Mouse (Mus musculus) ES-Bruce4 (cell line): ENCODE data around the gene Gm11168. TPM values are rescaled to one million over a fixed set of nuclear protein-coding genes. Genes with fewer than 3 reads are reported as not detected.
"Not testable (repeated sequence)": the region's sequence is repeated elsewhere in the genome, so short reads cannot be mapped to it uniquely, and the experiment has no call there.

ENCODE experiments used
- H3K27ac ChIP-seq: 2 replicates; pipeline ENCODE4 v1.5.1; 2012; ENCODE audit warnings: low read length, inconsistent platforms; ENCODE audit not compliant: insufficient read depth
- H3K27me3 ChIP-seq: 2 replicates; pipeline ENCODE4 v1.6.1; 2012; ENCODE audit warnings: mild to moderate bottlenecking, low read length, inconsistent platforms; ENCODE audit not compliant: control insufficient read depth, poor library complexity, insufficient read depth, severe bottlenecking
- H3K36me3 ChIP-seq: 2 replicates; pipeline ENCODE4 v1.6.1; 2012; ENCODE audit warnings: inconsistent platforms, mild to moderate bottlenecking, low read length, moderate library complexity; ENCODE audit not compliant: control insufficient read depth, poor library complexity, insufficient read depth, severe bottlenecking
- H3K4me1 ChIP-seq: one replicate; pipeline ENCODE4 v1.8.1; 2011; ENCODE audit warnings: low read length; ENCODE audit not compliant: control insufficient read depth, insufficient read depth
- H3K4me3 ChIP-seq: 2 replicates; pipeline ENCODE4 v1.5.1; 2011; ENCODE audit warnings: low read depth, mild to moderate bottlenecking, low read length
- H3K9ac ChIP-seq: 2 replicates; pipeline ENCODE4 v1.6.1; 2012; ENCODE audit warnings: low read depth, mild to moderate bottlenecking, inconsistent platforms; ENCODE audit not compliant: poor library complexity, severe bottlenecking
- H3K9me3 ChIP-seq: replicated peaks from 2 replicates; pipeline ENCODE4 v1.6.1; 2012; ENCODE audit warnings: mild to moderate bottlenecking, low read length, inconsistent platforms; ENCODE audit not compliant: control insufficient read depth, poor library complexity, insufficient read depth, severe bottlenecking
- polyA plus RNA-seq: library from polyadenylated mRNA; stranded (reverse); fragments of >200 nt; gene quantifications from 2 replicates; pipeline ENCODE4 v1.2.4, GENCODE M21; 2011; ENCODE audit warnings: low read depth; ENCODE audit not compliant: missing spikeins, insufficient read depth, insufficient read length

Gm11168 gene
- polyA plus RNA-seq, 1 experiment, result 8.3 TPM

DNA sequence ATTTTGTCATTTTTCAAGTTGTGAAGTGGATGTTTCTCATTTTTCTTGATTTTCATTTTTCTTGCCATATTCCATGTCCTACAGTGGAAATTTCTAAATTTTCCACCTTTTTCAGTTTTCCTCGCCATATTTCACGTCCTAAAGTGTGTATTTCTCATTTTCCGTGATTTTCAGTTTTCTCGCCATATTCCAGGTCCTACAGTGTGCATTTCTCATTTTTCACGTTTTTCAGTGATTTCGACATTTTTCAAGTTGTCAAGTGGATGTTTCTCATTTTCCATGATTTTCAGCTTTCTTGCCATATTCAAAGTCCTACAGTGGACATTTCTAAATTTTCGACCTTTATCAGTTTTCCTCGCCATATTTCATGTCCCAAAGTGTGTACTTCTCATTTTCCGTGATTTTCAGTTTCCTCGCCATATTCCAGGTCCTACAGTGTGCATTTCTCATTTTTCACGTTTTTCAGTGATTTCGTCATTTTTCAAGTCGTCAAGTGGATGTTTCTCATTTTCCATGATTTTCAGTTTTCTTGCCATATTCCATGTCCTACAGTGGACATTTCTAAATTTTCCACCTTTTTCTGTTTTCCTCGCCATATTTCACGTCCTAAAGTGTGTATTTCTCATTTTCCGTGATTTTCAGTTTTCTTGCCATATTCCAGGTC lies 21.0 kb downstream of the Gm11168 start:
- not testable (repeated sequence) for H3K4me1 ChIP-seq, H3K36me3 ChIP-seq, H3K9ac ChIP-seq, H3K27ac ChIP-seq, H3K9me3 ChIP-seq, H3K27me3 ChIP-seq, H3K4me3 ChIP-seq

DNA sequence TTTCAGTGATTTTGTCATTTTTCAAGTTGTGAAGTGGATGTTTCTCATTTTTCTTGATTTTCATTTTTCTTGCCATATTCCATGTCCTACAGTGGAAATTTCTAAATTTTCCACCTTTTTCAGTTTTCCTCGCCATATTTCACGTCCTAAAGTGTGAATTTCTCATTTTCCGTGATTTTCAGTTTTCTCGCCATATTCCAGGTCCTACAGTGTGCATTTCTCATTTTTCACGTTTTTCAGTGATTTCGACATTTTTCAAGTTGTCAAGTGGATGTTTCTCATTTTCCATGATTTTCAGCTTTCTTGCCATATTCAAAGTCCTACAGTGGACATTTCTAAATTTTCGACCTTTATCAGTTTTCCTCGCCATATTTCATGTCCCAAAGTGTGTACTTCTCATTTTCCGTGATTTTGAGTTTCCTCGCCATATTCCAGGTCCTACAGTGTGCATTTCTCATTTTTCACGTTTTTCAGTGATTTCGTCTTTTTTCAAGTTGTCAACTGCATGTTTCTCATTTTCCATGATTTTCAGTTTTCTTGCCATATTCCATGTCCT lies 21.8 kb downstream of the Gm11168 start, which contains the start of gene Gm10717:
Gene Gm10717, plus strand, starts transcription at position 506 of the 556 bp plus-strand sequence.
- not testable (repeated sequence) for H3K36me3 ChIP-seq, H3K27me3 ChIP-seq, H3K4me1 ChIP-seq, H3K27ac ChIP-seq, H3K9me3 ChIP-seq, H3K9ac ChIP-seq, H3K4me3 ChIP-seq

DNA sequence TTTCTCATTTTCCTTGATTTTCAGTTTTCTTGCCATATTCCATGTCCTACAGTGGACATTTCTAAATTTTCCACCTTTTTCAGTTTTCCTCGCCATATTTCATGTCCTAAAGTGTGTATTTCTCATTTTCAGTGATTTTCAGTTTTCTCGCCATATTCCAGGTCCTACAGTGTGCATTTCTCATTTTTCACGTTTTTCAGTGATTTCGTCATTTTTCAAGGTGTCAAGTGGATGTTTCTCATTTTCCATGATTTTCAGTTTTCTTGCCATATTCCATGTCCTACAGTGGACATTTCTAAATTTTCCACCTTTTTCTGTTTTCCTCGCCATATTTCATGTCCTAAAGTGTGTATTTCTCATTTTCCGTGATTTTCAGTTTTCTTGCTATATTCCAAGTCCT lies 22.5 kb downstream of the Gm11168 start:
- H3K9me3 ChIP-seq, H3K4me1 ChIP-seq, H3K9ac ChIP-seq, H3K27me3 ChIP-seq, H3K27ac ChIP-seq, H3K36me3 ChIP-seq, H3K4me3 ChIP-seq: not testable (repeated sequence)

DNA sequence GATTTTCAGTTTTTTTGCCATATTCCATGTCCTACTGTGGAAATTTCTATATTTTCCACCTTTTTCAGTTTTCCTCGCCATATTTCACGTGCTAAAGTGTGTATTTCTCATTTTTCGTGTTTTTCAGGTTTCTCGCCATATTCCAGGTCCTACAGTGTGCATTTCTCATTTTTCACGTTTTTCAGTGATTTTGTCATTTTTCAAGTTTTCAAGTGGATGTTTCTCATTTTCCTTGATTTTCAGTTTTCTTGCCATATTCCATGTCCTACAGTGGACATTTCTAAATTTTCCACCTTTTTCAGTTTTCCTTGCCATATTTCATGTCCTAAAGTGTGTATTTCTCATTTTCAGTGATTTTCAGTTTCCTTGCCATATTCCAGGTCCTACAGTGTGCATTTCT lies 23.0 kb downstream of the Gm11168 start:
- H3K36me3 ChIP-seq, H3K9me3 ChIP-seq, H3K9ac ChIP-seq, H3K27ac ChIP-seq, H3K4me3 ChIP-seq, H3K27me3 ChIP-seq, H3K4me1 ChIP-seq: not testable (repeated sequence)

DNA sequence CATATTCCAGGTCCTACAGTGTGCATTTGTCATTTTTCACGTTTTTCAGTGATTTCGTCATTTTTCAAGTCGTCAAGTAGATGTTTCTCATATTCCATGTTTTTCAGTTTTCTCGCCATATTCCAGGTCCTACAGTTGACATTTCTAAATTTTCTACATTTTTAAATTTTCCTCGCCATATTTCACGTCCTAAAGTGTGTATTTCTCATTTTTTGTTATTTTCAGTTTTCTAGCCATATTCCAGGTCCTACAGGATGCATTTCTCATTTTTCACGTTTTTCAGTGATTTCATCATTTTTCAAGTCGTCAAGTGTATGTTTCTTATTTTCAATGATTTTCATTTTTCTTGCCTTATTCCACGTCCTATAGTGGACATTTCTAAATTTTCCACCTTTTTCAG lies 23.6 kb downstream of the Gm11168 start:
- not testable (repeated sequence) for H3K27ac ChIP-seq, H3K9ac ChIP-seq, H3K36me3 ChIP-seq, H3K9me3 ChIP-seq, H3K27me3 ChIP-seq, H3K4me3 ChIP-seq, H3K4me1 ChIP-seq

DNA sequence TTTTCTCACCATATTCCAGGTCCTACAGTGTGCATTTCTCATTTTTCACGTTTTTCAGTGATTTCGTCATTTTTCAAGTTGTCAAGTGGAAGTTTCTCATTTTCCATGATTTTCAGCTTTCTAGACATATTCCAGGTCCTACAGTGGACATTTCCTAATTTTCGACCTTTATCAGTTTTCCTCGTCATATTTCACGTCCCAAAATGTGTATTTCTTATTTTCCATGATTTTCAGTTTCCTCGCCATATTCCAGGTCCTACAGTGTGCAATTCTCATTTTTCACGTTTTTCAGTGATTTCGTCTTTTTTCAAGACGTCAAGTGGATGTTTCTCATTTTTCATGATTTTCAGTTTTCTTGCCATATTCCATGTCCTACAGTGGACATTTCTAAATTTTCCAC lies 24.1 kb downstream of the Gm11168 start:
- H3K27me3 ChIP-seq, H3K9ac ChIP-seq, H3K9me3 ChIP-seq, H3K4me1 ChIP-seq, H3K4me3 ChIP-seq, H3K27ac ChIP-seq, H3K36me3 ChIP-seq: not testable (repeated sequence)

DNA sequence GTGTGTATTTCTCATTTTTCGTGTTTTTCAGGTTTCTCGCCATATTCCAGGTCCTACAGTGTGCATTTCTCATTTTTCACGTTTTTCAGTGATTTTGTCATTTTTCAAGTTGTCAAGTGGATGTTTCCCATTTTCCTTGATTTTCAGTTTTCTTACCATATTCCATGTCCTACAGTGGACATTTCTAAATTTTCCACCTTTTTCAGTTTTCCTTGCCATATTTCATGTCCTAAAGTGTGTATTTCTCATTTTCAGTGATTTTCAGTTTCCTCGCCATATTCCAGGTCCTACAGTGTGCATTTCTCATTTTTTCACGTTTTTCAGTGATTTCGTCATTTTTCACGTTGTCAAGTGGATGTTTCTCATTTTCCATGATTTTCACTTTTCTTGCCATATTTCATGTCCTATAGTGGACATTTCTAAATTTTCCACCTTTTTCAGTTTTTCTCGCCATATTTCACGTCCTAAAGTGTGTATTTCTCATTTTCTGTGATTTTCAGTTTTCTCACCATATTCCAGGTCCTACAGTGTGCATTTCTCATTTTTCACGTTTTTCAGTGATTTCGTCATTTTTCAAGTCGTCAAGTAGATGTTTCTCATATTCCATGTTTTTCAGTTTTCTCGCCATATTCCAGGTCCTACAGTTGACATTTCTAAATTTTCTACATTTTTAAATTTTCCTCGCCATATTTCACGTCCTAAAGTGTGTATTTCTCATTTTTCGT lies 26.3 kb downstream of the Gm11168 start:
- H3K4me3 ChIP-seq, H3K9ac ChIP-seq, H3K36me3 ChIP-seq, H3K9me3 ChIP-seq, H3K4me1 ChIP-seq, H3K27ac ChIP-seq, H3K27me3 ChIP-seq: not testable (repeated sequence)

DNA sequence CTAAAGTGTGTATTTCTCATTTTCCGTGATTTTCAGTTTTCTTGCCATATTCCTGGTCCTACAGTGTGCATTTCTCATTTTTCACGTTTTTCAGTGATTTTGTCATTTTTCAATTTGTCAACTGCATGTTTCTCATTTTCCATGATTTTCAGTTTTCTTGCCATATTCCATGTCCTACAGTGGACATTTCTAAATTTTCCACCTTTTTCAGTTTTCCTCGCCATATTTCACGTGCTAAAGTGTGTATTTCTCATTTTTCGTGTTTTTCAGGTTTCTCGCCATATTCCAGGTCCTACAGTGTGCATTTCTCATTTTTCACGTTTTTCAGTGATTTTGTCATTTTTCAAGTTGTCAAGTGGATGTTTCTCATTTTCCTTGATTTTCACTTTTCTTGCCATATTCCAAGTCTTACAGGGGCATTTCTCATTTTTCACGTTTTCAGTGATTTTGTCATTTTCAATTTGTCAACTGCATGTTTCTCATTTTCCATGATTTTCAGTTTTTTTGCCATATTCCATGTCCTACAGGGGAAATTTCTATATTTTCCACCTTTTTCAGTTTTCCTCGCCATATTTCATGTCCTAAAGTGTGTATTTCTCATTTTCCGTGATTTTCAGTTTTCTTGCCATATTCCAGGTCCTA lies 27.7 kb downstream of the Gm11168 start:
- H3K36me3 ChIP-seq, H3K4me1 ChIP-seq, H3K9me3 ChIP-seq, H3K9ac ChIP-seq, H3K27me3 ChIP-seq, H3K27ac ChIP-seq, H3K4me3 ChIP-seq: not testable (repeated sequence)

DNA sequence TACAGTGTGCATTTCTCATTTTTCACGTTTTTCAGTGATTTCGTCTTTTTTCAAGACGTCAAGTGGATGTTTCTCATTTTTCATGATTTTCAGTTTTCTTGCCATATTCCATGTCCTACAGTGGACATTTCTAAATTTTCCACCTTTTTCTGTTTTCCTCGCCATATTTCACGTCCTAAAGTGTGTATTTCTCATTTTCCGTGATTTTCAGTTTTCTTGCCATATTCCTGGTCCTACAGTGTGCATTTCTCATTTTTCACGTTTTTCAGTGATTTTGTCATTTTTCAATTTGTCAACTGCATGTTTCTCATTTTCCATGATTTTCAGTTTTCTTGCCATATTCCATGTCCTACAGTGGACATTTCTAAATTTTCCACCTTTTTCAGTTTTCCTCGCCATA lies 31.2 kb downstream of the Gm11168 start, which contains the start of gene Gm17535:
Gene Gm17535, plus strand, starts transcription at position 301 of the 400 bp plus-strand sequence.
- not testable (repeated sequence) for H3K4me1 ChIP-seq, H3K4me3 ChIP-seq, H3K9me3 ChIP-seq, H3K27ac ChIP-seq, H3K36me3 ChIP-seq, H3K27me3 ChIP-seq, H3K9ac ChIP-seq
